Mouse (Mus musculus) granulocyte monocyte progenitor cell, adult 5-6 weeks (primary cell): ENCODE data around the gene Atg9b. TPM values are rescaled to one million over a fixed set of nuclear protein-coding genes. Genes with fewer than 3 reads are reported as not detected.

ENCODE experiments used
- ATAC-seq: replicated peaks from 2 replicates; pipeline ENCODE4 v1.8.0; 2016; ENCODE audit warnings: mild to moderate bottlenecking, moderate TSS enrichment, inconsistent platforms; ENCODE audit not compliant: poor library complexity, severe bottlenecking
- total RNA-seq, 2 experiments: library from RNA; stranded (forward) in 1 of 2; stranded (reverse) in 1 of 2; fragments of 200-712, 200-1000 nt in 1 of 2; fragments of >200 nt in 1 of 2; fragmentation: Nextera tagmentation in 1 of 2; gene quantifications; 2 replicates each; pipeline ENCODE4 v1.2.3; 2014 to 2017

Gene Atg9b
- total RNA-seq (2014; fragmentation: Nextera tagmentation) (1.8 and 4.0 TPM in 2 replicates), total RNA-seq (2017) (4.0 and 5.3 TPM in 2 replicates)

- no peak for ATAC-seq
Observed at GRCm38 (mm10) chr5:24391864-24392263, at the start of gene Atg9b. Atg9b (minus strand) TSS chr5:24392143.

- no peak for ATAC-seq
Observed at GRCm38 (mm10) chr5:24441187-24441586, 49.2 kb upstream of the Atg9b start.

GRCm38 (mm10) chr5:24433993-24434392 lies 42.0 kb upstream of the Atg9b start:
- no peak for ATAC-seq

DNA sequence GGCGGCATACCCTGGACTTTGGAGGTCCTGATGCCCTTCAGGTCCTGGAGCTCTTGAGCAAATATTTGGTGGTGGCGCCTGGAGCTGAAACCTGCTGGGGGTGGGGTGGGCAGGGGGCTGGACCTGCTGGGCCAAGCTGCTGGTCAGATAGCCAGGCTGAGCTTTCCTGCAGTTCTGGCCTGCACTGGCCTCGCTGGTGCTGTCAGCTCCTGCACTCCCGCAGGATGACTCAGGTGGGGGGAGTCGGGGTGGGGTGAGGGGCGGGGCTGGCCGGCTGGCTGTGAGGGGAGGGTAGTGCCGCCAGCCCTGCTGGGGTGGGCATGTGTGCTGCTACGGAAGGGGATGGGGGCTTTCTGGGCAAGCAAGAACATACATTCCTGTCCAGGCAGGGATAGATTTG lies 36.7 kb upstream of the Atg9b start:
- no peak for ATAC-seq

DNA sequence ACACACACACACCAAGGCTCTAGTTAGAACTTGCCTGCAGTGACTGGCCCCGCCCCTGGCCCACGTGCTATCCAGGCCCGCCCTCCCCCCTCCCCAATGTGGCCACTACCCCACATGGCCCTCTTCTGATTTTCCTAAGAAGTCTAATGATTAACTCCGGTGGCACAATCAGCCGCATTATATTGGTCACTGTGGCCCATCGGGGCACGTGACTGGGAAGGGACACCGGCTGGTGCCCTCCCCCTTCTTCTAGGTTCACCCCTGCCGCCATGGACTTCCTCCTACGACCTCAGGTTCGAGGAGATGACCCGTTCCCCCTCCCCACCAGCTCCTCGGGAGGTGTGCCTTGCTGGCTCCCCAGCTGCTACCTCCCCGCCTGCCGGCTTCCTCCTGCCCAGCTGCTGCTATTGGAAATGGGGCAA lies 36.0 kb upstream of the Atg9b start:
- ATAC-seq = no peak

GRCm38 (mm10) chr5:24427285-24427633 lies 35.3 kb upstream of the Atg9b start:
- ATAC-seq = no peak

DNA sequence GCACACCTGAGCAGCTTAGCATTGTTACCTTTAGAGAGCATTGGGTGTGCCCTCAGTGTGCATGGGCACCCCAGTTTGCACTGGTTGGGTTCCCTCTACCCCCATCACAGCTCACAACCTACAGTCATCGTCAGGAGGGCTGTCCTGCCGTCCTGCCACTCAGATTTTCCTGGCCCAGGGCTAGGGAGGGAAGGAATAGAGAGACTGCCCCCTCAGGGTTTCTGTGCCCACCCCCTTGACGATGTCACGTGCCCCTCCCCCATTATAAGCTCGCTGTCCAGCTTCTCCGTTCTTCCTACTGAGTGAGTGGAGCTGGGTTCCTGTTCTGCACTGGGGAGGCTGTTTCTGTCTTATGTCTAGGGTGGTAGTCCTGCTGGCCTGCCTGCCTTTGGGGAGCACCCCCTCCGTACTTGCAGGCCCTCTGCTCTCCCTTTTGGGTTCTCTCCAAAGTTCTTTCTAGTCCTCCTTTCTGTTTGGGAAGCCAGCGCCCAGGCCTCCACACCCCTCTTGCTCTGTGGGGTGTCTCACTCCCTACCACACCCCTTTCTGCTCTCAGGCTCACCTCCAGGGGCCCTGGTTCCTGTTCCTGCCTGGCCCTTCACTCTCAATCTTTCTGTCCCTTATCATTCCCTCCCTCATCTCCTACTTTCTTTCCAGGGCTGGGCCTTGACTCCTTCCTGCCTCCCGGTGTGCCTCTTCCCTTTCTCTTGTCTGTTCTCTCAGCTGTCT lies 34.8 kb upstream of the Atg9b start:
- no peak for ATAC-seq

GRCm38 (mm10) chr5:24426037-24426432 lies 34.1 kb upstream of the Atg9b start:
- no peak for ATAC-seq

DNA sequence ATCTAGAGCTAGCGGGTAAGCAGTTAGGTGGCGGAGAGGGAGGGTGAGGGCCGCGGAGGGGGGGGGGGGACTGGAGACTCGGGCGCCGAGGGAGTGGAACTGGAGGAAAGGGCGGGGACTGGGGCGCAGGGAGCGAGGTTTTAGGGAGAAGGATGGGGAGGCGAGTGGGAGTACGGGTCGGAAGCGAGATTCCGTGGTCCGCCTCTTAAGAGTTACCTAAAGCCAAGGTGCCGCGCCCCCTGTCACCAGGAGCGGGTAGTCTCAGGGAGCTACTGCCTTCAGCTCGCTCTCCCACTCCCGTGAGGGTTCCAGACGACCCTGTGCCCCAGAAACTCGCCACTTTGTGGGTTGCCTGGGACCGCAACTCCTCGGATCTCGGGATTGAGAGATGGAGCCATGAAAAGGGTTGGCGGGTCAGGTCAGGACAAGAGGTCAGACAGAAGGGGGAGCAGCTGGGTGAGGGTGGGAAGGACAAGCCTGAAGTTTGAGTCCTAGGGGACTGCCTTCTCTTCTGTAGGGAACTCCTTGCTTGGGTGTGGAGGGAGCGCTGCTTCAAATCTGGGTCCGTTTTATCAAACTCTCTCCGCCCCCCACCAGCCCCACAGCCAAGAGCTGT lies 33.6 kb upstream of the Atg9b start:
- ATAC-seq = peak; percentile 14

DNA sequence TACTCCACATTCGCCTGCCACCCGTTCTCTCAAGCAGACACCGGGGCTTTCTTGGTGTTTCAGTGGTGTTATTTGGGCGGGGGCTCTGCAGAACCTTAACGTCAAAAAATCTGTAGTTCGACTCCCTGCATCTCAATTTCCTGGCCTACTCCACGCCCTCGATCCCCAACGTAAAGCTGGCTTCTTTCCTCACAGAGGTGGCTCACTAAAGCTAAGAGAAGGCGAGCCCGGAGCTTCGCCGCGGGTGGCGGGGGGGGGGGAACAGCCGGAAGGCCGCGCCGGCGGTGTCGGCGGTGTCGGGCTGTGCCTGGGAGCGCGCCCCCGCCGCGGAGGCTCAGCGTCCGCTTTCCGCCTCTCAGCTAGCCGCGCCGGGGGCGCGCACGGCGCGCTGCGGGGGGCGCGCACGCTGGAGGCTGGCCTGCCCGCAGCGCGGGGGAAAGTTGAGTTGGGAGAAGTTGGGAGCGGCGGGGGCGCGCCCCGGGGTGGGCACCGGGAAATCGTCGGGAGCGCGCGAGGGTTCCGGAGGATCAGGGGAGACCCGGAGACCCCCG lies 33.0 kb upstream of the Atg9b start:
- ATAC-seq = peak; percentile 31

DNA sequence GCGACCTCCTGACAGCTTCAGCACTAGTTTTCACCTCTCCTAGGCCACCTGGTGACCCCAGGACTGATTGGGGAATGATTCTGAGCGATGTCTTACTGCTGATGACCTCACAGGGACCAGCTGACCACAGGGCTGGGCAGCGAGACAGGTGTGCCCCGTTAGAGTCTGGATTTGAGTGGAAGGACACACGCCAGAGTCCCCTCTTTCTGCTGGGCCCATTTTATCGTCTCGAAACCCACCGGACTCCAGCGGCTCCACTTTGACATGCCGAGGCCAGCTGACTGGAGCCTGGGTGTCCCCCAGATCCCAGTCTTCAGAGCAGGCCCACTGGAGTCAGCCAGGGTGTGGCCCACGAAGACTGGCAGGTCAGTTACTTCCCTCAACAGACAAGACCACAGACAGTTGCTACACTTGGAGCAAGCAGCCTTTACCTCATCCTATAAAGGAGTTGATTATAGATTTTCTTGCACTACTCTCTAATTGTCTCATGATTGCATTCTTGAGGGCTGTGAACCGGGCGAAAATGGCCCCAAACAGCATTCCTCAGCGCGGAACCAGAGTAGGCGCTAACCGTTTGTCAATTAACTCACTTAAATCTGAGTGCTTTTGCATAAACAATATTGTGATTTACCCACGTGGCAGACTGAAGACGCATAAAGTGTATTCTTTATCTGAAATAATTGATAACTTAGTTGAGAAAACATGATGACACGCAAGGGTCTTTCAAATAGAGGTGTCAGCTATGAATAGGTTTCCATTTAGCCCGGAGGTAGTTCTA lies 32.2 kb upstream of the Atg9b start:
- ATAC-seq = peak; percentile 45

- ATAC-seq = peak; percentile 82
Observed at GRCm38 (mm10) chr5:24423129-24424003, 31.4 kb upstream of the Atg9b start, which contains the start of the genes Cdk5 and Slc4a2. Cdk5 (minus strand) TSS chr5:24423530. Slc4a2 (plus strand) TSS chr5:24423837.

- no peak for ATAC-seq
Observed at GRCm38 (mm10) chr5:24420381-24420780, 28.4 kb upstream of the Atg9b start.

DNA sequence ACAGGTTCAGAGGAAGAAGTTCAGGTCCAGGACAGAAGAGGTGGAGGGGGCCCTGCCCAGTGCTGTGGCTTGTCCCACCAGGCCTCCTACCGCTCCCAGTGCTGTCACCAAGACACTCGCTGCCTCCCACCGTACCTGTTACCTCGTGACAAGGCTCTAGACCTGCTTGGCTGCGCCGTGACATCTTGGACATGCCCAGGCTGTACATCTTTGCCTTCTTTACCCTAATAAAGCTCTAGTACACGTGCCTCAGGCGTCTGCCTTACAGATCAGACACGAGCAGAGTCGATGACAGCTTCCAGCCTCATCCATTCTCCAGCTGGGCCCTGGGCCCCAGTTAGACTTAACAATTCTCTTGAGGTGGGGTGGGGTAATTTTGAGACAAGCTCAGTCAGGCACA lies 25.6 kb upstream of the Atg9b start:
- ATAC-seq = no peak

DNA sequence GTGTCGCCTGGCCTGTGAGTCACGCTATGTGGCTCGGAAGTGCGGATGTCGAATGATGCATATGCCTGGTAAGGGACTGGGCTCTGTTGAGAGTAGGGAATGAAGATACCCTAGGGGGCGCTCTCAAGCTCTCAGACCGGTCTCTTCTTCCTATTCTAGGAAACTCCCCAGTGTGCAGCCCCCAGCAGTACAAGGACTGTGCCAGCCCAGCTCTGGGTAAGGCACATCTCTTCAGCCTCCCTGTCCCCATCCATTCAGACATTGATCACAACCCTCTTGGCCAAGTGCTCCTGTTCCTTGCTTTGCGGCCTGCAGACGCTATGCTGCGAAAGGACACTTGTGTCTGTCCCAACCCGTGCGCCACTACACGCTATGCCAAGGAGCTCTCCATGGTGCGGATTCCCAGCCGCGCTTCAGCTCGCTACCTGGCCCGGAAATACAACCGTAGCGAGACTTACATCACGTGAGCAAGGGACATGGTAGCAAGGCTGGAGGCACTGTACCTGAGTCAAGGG lies 24.3 kb upstream of the Atg9b start:
- peak; percentile 85 for ATAC-seq

DNA sequence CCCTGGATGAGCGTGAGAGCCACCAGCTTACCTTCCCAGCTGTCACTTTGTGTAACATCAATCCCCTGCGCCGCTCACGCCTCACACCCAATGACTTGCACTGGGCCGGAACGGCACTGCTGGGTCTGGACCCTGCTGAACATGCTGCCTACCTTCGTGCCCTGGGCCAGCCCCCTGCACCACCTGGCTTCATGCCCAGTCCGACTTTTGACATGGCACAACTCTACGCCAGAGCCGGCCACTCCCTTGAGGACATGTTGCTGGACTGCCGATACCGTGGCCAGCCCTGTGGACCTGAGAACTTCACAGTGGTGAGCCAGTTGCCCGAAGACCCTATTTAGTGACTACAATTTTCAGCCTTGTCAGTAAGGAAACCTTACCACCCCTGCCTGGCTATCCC lies 22.0 kb upstream of the Atg9b start:
- no peak for ATAC-seq

- ATAC-seq = no peak
Observed at GRCm38 (mm10) chr5:24413042-24413693, 21.2 kb upstream of the Atg9b start, which contains the start of gene Asic3. Asic3 (plus strand) TSS chr5:24413392.

GRCm38 (mm10) chr5:24412063-24412462 lies 20.1 kb upstream of the Atg9b start:
- ATAC-seq = no peak

DNA sequence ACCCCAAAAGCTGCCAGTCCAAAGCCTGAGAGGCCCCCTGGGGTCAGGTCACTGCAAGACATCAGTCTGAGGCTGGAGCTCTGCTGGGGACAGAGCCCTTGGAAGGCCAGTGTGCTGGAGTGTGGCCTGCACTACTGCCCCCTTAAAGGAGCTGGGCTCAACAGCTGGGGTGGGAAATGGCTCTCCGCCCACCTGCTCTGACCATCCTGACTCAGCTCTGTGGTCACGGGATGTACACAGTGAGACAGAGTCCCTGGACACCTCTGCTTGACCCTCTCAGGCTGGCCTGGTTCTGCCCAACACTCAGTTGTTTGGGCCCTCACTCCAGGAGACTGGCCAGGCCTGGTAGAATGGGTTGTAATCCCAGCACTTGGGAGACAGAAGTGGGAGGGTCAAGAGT lies 17.5 kb upstream of the Atg9b start:
- no peak for ATAC-seq
